Mouse (Mus musculus): ENCODE measurements around the gene Arhgap19.

Arhgap19 gene

DNA sequence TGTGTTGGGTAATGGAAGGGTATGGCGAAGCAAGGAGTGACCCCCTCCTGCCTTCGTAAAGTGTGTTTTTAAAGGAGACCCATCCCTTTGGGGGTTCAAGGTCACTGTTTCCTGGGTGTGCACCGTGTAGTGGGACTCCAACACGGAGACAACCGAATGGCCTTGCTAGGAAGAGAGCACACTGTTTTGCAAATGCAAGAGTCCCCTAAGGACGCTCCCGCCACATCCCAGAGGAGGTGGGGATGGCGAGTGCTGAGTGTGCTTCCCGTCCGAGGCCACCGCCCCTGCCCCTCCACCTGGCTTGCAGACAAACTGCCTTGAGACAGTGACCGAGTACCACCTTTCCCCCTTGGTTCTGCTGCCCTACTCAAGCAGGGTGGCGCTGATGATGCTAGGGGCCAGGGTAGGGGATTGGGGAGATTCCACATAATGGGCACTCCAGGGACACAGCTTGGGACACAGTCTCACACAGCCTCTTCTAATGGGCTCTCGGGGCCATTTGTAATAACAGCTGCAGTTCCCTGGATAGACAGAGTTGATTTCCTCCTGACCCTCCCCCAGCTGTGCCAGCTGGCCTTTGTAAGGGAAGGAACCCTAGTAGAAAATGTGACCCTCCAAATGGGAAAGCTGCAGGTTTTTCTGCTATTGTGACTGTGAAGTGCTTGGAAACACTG lies 30.0 kb upstream of the Arhgap19 start:
- DNase-seq = no peak

DNA sequence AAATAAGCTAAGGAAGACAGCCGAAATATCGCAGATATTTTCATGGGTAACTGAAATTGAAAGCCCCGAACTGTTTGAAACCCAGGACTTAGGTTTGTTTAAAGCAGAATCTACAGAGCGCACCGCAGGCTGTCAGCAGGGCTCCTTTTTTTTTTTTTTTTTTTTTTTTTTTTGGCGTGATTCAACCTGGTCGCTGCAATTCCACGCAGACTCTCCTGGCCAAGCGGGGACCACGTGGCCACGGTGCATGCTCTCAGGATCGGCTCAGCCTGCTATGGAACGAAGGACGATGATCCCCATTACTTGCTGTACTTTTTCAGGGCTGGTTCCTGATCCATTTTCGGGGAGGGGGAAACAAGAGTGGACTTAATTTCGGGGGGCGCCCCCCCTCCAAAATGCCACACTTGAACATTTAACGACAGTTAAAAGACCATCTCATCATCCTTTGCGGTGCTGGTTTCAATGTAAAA lies 29.3 kb upstream of the Arhgap19 start:
- peak; percentile 42 for DNase-seq

DNA sequence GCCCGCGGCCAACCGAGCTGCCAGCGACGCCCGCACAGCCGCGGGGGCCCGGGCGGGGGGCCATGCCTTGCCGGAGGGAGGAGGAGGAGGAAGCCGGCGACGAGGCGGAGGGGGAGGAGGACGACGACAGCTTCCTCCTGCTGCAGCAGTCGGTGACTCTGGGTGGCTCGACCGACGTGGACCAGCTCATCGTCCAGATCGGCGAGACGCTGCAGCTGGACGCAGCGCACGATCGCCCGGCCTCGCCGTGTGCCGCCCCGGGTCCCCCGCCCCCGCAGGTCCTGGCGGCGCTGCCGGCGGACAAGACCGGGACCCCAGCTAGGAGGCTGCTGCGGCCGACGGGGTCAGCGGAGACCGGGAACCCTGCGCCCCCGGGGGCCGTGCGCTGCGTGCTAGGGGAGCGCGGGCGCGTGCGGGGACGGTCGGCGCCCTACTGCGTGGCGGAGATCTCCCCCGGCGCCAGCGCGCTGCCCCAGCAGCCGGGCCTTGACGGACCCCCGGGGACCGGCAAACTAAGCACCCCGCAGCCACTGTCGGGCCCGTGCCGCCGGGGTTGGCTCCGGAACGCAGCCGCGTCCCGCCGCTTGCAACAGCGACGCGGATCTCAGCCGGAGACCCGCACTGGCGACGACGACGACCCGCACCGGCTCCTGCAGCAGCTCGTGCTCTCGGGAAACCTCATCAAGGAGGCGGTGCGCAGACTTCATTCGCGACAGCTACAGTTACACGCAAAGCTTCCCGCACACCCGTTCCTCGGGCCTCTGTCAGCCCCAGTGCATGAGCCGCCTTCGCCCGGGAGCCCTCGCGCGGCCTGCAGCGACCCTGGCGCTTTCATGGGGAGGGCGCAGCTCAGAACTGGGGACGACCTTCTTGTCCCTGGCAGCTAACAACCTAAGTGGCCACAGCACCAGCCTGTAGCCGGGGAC lies 28.5 kb upstream of the Arhgap19 start:
- peak; percentile 77 for DNase-seq

DNA sequence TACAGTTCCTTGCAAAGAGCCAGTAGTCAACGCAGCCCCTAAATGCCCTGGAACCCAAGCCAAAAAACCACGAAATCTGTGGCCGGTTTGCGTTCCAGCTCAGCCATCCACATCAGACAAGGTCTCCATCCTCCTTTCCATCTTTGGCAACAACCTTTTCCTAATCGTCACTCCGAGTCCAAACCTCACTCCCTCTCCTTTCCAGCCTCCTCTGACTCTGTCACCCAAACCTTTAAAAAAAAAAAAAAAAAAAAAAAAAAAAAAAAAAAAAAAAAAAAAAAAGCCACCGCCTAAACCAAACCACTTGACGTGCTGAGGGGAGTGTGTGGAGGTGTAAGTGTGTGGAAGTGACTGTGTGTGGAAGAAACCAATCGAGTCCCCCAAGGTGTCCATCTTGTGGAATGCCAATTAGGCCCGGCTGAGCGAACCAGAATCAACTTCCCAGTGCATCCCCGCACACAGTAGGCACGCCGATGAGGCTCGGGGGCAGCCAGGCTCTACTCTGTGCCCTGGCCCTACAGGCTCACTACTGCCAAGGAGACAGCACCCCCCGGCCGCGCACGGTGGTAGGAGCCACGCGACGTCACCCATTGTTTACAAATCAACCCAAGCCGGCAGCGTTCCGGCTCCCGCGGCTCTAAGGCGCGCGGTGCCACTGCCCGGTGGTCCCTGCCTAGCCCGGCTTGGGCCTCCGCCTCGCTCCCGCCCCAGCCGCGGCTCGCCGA lies 27.7 kb upstream of the Arhgap19 start, which contains the start of gene Frat1:
Gene Frat1 (plus strand): TSS at position 590 of the 725 bp plus-strand sequence.
- peak; percentile 87 for DNase-seq

DNA sequence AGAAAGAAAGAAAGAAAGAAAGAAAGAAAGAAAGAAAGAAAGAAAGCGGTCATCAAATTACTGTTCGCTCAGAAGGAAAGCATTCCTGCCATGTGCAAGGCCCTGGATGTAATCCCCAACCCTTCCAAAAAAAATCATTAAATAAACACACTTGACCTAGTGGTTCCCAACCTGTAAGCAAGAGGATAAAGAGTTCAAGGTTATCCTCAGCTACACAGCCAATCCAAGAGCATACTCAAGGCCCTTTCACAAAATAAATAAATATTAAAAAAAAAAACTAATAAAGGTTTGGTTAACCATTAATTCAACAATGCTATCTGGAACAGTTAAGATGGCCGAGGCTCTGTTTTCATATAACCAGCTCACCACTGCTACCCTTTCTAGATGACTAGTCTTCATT lies 27.1 kb upstream of the Arhgap19 start:
- DNase-seq = no peak

DNA sequence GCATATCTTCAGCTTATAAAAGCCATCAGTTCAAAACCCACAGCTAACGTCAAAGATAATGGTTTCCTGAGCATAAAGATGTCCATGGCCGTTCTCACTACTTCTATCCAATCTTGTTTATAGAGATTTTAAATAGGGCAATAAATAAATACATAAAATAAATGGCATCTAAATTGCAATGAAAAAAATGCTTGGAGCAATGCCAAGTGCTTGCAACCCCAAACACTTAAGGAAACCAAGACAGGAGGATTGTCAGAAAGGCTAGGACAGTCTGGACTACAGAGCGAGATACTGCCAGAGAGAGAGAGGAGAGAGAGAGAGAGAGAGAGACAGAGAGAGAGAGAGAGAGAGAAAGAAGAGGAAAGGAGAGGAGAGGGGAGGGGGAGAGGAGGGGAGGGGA lies 24.7 kb upstream of the Arhgap19 start:
- DNase-seq = no peak

DNA sequence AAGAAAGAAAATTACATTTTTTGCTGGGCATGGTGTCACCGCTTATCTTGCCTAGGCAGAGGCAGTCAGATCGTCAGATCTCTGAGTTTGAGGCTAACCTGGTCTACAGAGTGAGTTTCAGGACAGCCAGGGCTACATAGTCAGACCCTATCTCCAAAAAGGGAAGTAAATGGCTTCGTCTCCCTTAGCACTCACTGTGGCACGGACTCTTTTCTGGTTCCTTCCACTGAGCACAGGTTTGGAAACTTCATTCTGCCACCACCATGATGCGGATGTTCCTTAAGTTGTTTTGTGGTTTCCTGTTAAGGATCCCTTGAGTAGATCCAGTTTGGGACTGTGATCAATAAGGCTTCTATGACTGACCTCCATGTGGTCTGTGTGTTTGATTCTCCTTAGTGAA lies 23.1 kb upstream of the Arhgap19 start:
- DNase-seq = no peak

DNA sequence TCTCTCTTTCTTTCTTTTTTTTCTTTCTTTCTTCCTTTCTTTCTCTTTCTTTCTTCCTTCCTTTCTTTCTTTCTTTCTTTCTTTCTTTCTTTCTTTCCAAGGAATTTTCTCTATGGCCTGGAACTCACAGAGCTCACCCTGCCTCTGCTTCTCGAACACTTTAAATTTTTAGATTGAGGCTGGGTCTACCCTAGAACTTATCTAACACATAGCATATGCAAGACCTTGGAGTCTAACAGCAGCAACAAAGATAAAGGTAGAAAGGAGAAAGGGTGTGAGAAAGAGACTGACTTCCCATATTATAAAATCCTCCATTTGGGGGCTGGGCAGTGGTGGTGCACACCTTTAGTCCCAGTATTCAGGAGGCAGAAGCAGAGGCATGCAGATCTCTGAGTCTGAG lies 20.7 kb upstream of the Arhgap19 start:
- no peak for DNase-seq

DNA sequence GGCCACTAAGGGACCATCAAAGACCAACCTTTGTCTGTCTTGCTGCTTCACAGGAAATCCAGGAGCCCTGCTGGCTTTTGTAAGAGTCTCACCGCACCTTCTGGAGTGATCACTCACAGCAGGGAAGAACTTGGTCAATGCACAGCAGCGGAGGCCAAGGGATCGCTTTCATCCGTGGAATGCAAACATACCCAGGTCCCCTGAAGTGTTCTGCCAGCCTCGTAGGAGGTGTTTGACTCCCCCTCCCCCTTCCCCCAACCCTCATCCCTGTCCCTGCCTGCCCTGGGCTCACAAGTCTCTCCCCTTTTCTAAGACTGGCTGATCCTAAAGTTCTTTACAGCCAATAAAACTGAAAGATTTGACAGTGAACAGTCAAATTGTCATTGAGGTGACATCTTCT lies 19.6 kb upstream of the Arhgap19 start:
- no peak for DNase-seq

DNA sequence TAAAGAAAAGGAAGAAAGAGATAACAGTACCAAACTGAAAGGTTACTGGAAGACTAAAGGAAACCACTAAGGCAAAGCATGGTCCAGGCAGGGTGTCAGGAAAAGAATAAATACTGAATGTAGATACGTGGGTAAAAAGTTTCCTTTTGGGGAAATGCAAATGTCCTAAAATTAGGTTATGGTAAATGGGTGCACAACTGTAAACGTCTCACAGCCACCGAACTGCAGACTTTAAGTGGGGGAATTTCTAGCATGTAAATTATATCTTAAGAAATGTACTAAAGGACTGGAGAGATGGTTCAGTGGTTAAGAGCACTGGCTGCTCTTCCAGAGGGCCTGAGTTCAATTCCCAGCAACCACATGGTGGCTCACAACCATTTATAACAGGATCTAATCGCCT lies 16.9 kb upstream of the Arhgap19 start:
- DNase-seq = no peak

DNA sequence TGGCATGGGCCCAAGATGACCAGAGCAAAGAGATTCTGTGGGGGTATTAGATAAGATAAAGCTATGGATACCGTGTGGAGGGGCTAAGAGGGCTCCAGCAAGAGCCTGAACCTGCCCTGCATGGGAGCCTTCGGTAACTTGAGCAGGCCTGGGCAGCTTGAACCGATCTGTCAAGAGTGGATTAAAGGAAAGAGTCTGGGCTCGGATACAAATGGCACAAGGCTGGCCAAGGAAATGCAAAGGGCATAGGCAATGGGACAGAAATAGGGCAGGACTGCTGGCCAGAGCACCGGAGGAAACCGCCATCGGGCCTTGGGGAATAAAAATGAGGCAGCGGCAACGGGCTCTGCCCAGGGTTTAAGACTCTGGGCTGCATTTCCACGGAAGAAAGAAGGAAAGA lies 15.5 kb upstream of the Arhgap19 start:
- no peak for DNase-seq

DNA sequence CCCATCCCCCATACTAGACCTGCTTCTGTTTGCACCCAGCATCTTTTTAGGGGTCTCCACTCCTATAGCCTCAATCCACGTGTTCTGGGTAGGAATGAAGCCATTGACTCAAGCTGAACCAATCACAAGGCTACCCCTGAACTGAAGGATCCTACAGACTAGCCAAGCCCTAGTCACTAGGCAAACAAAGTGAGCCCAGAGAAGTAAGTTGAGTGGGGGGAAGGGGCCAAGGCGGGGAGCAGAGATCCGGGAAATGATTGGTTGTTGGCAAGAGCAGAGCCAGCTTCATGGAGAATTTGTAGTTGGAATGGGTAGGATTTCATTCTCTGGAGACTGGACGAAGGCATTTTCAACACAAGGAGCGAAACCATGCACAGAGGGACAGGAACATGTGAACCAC lies 15.1 kb upstream of the Arhgap19 start:
- no peak for DNase-seq

DNA sequence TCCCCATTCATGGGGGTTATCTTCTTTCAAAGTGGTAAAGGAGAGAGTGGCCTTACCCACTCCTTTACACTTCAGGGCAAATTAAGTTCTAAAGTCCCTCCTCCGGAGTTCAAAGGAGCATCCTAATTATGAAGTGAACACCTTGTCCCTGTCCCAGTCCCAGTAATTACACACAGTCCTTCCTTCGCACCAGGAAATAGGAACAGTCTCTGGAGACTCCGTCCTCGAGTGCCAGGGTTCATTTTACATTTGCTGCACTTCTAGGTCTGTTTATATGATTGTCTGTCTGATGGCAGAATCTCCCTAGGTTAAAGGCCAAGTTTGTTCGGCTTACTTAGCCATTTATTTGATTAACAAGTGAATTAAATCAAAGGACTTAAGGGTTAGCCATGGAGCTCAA lies 14.6 kb upstream of the Arhgap19 start:
- no peak for DNase-seq

DNA sequence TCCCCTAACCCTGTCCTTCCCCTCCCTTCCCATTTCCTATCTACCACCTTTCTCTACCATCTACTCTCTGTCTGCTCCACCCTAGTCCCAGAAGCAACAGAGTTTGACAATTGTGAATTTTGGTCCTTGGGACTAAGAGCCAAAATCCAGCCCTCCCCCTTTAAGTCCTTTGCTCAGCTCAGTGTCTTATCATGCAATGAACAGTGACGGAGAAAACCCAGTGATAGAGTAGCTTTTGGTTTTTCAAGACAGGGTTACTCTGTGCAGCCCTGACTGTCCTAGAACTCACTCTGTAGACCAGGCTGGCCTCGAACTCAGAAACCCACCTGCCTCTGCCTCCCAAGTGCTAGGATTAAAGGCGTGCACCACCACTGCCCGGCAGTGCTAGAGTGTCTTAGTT lies 11.5 kb upstream of the Arhgap19 start:
- DNase-seq = no peak

DNA sequence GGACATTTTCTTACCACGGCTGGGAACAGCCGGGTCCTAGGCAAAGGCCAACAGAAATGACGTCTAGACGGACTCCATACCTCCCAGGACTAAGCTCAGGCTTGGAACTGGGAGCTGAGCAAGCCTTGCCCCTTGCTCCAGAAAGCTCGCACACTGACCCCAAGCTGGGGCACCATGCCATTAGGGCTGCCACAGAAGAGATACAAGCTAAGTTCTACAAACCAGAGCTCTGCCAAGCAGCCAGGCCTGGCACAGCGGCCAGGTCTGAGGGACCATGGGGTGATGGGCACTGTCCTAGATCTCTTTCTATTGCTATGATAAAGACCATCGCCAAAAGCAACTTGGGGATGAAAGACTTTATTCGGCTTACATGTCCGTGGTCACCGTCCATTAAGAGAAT lies 10.7 kb upstream of the Arhgap19 start:
- DNase-seq = no peak

DNA sequence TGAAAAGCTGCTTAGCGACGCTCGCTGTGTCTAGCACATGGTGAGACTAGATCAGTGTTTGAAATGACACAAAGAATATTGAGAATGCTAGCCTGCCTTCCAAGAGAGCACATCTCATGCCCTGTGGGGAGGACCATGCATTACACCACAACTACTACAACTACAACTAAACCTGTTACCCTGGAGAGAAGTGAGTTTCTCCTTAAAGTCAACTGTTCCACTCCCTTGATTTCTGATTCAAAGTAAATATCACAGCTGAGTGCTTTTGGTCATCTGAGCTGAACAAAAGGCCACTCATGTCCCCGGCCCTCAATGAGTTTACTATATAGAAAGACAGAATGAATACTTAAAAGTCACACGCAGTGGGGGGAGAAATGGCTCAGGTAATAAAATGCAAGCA lies 8.2 kb upstream of the Arhgap19 start:
- DNase-seq = no peak

DNA sequence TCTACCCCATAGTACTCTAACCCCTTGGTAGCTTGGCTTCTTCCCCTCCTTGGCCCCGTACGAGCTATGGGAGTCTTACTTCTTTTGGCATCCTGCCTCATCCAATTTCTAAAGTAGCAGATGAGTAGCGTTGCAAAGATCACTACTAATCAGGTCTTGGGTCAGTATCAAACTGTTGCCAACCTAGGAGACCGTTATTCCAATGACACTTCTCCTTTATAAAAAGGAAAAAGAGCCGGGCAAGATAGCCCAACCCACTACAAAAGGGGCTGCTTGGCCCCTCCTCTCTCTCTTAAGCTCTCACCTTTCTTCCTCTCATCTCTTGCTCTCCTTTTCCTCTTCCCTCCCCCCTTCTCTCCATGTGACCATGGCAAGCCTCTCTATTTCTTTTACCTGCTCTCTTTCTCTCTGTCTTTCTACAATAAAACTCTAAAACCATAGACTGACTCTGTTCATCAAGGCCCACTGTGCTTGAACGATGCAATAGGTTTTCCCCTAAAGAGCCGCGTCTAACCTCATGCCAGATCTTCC lies 6.3 kb upstream of the Arhgap19 start:
- DNase-seq = no peak

DNA sequence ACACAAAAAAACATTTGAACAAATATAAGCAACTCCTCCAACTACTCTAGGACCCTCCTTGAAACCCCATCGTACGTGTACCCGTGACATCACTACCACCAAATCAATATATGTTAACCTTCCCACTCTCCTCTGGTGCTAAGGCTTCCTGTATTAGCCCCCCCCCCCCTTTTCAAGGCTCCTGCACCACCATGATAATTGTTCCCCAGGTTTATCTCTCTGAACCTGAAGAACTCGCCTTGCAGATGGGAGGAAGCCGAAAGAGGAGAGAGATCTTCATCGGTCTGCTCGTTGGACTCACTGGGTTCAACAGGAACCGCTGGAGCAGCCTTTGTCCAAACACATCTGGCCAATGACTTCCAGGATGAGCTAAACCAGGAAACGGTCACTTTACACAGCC lies 5.7 kb upstream of the Arhgap19 start:
- no peak for DNase-seq

DNA sequence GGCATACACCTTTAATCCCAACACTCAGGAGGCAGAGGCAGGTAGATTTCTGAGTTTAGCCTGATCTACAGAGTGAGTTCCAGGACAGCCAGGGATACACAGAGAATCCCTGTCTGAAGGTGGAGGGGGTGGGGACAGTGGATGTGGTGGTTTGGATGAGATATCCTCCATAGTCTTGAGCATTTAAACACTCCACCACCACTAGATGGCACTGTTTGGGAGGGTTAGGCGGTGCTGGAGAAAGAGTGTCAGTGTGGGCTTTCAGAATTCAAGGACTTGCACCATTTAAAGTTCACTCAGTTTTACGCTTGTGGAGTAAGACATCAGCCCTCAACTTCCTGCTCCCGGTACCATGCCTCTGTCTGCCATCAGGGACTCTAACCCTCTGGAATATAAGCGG lies 4.0 kb upstream of the Arhgap19 start:
- no peak for DNase-seq

DNA sequence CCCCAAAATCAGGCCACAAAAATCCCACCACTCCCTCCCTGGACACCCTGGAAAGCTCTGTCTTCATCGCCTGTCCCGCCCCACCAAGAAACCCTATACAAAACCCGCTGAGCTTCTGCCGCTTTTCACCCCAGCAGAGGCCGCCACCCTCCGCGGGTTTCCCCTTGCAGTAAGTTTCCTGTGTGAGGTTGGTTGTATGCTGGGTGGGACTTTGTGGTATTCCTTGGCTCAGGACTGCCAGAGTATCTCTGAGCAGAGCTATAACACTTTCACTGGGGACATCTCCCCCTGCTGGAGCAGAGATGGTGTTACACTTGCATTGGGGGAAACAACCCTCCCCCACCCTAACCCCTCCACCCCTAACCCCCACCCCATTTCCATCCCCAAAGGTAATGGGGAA lies 1.5 kb upstream of the Arhgap19 start:
- peak; percentile 23 for DNase-seq

DNA sequence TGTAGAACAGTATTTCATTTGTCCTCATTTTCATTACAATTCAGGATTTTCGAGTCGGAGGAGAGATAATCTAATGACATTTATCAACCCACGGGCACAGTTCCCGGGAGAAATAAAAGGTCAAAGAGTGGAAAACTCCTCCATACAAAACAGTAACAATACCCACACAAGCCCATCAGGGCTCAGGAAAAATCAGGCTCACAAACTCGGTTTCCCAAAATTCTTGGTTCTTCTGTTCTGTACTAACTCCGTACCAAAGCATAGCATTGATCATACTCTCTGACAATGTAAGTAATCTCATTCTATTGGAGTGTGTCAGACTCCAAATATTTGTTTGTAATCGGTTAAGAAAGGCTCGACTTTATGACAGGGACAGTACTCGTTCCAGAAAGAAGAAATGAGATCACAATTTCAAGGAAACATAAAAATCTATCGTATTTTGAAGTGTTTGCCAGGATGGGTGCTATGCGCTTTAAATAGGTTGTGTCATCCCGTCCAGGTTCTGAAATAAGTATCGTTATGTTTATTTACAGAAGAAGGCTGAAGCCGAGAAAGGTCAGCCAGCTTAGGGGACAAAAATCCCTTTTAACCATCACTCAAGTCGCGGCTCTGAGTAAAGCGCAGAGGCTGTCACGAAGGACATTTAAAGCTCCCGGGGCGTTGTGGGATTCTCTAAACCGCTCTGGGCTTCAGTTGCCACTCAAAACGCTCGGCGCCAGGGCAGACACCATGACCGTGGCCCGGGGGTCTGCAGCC lies 683 bp downstream of the Arhgap19 start:
- DNase-seq = no peak

DNA sequence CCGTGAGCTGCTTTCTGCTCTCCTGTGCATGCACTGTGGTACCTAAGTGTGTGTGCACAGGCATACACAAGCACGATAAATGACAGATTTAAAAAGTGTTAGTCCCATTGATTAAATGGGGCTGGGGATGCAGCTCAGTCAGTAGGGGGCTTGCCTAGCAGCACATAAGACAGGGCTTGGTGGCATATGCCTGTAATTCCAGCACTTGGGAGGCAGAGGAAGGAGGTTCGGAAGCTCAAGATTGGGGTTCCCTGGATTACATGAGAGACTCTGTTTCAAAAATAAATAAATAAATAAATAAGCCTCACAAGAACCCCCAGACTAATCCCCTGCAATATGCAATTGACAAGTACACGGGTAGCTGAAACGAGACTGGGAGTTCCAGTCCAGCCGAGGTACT lies 1.4 kb downstream of the Arhgap19 start:
- no peak for DNase-seq

DNA sequence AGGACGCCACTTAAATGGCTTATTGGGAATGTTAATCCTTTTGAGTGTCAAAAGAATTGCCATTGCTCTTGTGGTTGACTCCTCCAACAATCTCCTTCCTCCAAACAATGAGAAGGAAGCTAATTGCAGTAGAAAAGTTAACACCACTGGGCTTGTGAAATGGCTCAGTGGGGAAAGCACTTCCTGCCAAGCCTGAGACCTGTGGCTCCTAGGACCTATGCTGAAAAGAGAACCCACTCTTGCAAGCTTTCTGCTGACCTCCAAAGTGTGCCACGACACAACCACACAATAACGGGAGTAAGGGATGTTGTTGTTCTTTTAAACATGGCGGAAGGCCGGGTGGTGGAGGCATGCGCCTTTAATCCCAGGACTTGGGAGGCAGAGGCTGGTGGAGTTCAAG lies 4.3 kb downstream of the Arhgap19 start:
- no peak for DNase-seq

All from right cerebral cortex, postnatal 4 days (tissue).